11 mouse cellular contexts compared by ENCODE assay signal in genomic region chr8:80810916-80811315, GRCm38 (mm10).
DNase-seq lines count a peak whose midpoint lies in the region; ATAC-seq and TF ChIP-seq lines count a peak whose summit lies in the region.
"Had no signal": no experiment of that assay in that cellular context is flagged by ENCODE, and none has a peak within 500 bp of the region (broad histone marks: within the 10 kb centered on the region; RNA-seq: fewer than 3 reads in every experiment).

No protein-coding gene starts in this region.

- H3K9me3 ChIP-seq in intestine, embryonic 15.5 days: no peaks in the 10 kb centered on the region
- no peaks in the 10 kb centered on the region for H3K9me3 ChIP-seq in neural tube, embryonic 15.5 days (replicated peaks)

- WGBS in heart, adult 2 months: 14% methylated on average over 4 of the region's 4 CpGs
- WGBS in liver, adult 2 months: 72% methylated on average over 4 of the region's 4 CpGs
- 36% methylated on average over 4 of the region's 4 CpGs for WGBS in intestine, embryonic 15.5 days
- WGBS in small intestine, adult 2 months: 20% methylated on average over 4 of the region's 4 CpGs
- 60% methylated on average over 4 of the region's 4 CpGs for WGBS in neural tube, embryonic 15.5 days

- H3K27me3 ChIP-seq in heart, adult 2 months (ENCODE audit: control insufficient read depth, insufficient read depth, low read length): no peaks in the 10 kb centered on the region
- H3K27me3 ChIP-seq in liver, adult 2 months (ENCODE audit: control insufficient read depth, insufficient read depth, low read length): no peaks in the 10 kb centered on the region
- H3K27me3 ChIP-seq in intestine, embryonic 15.5 days (replicated peaks): no peaks in the 10 kb centered on the region
- H3K27me3 ChIP-seq in small intestine, adult 2 months (ENCODE audit: control insufficient read depth, insufficient read depth, low read length): no peaks in the 10 kb centered on the region
- H3K27me3 ChIP-seq in neural tube, embryonic 15.5 days (replicated peaks): no peaks in the 10 kb centered on the region

- no peak for DNase-seq in heart, adult 2 months
- no peak for DNase-seq in heart, postnatal 4 days
- DNase-seq in liver, adult 2 months (ENCODE audit: extremely low read depth, low read depth, low spot score): no peak
- no peak for DNase-seq in liver
- no peak for DNase-seq in cerebellum, postnatal 25 days
- DNase-seq: cerebellum, postnatal 14 days; lung, postnatal 4 days; retina, postnatal 1 day had no signal

- peaks cover 37% of the 10 kb centered on the region for H3K4me1 ChIP-seq in heart, adult 2 months (ENCODE audit: control insufficient read depth, insufficient read depth, low read length)
- H3K4me1 ChIP-seq in liver, adult 2 months (ENCODE audit: control insufficient read depth, insufficient read depth, low read length): peaks cover 16% of the 10 kb centered on the region
- peaks cover 34% of the 10 kb centered on the region for H3K4me1 ChIP-seq in intestine, embryonic 15.5 days (replicated peaks)
- peaks cover 21% of the 10 kb centered on the region; the same call in 1 of the 2 replicates for H3K4me1 ChIP-seq in small intestine, adult 2 months (ENCODE audit: control insufficient read depth, insufficient read depth, insufficient read length, low read length)
- peaks cover 38% of the 10 kb centered on the region for H3K4me1 ChIP-seq in neural tube, embryonic 15.5 days

- TF ChIP-seq POLR2A in heart, adult 2 months (IDR thresholded peaks at IDR 0.05; ENCODE audit: insufficient read depth, low read depth, low read length): no peak
- no peak for TF ChIP-seq POLR2A in liver, adult 2 months (IDR thresholded peaks at IDR 0.05; ENCODE audit: extremely low read depth, insufficient read depth, low read length)
- TF ChIP-seq POLR2A in small intestine, adult 2 months (IDR thresholded peaks at IDR 0.05; ENCODE audit: low read depth, low read length): no peak

- no peak for ATAC-seq in intestine, embryonic 15.5 days
- ATAC-seq in neural tube, embryonic 15.5 days (ENCODE audit: low FRiP score): no peak

- H3K4me3 ChIP-seq in heart, adult 2 months: no peak overlapping the region
- no peak overlapping the region for H3K4me3 ChIP-seq in liver, adult 2 months (ENCODE audit: insufficient read depth, low read depth, low read length)
- H3K4me3 ChIP-seq in intestine, embryonic 15.5 days (replicated peaks): no peak overlapping the region
- H3K4me3 ChIP-seq in small intestine, adult 2 months (ENCODE audit: low read depth, low read length): no peak overlapping the region
- H3K4me3 ChIP-seq in neural tube, embryonic 15.5 days (replicated peaks): no peak overlapping the region

- intact Hi-C loops in heart, adult 2 months (cut with DNase I): loop anchor here (2.0 kb wide), 1 partner anchor 34 kb away; no protein-coding TSS in a partner anchor

- peak overlapping the region; percentile 97 for H3K27ac ChIP-seq in heart, adult 2 months
- H3K27ac ChIP-seq in liver, adult 2 months (replicated peaks; ENCODE audit: insufficient read depth, low read depth, low read length): peak overlapping the region; percentile 64
- H3K27ac ChIP-seq in intestine, embryonic 15.5 days: peak overlapping the region; percentile 59
- peak overlapping the region; percentile 54 for H3K27ac ChIP-seq in small intestine, adult 2 months (ENCODE audit: insufficient read depth, low read depth, low read length)
- H3K27ac ChIP-seq in neural tube, embryonic 15.5 days (replicated peaks): no peak overlapping the region; the same call in 1 of the 2 replicates

- H3K9ac ChIP-seq in heart, adult 2 months (ENCODE audit: low read depth, low read length): peak overlapping the region; percentile 57
- H3K9ac ChIP-seq in liver, adult 2 months (ENCODE audit: low read depth, low read length): no peak overlapping the region
- no peak overlapping the region for H3K9ac ChIP-seq in intestine, embryonic 15.5 days
- H3K9ac ChIP-seq in neural tube, embryonic 15.5 days (replicated peaks): no peak overlapping the region

- no peak overlapping the region for H3K4me2 ChIP-seq in intestine, embryonic 15.5 days (replicated peaks)
- no peak overlapping the region for H3K4me2 ChIP-seq in neural tube, embryonic 15.5 days

- TF ChIP-seq EP300 in heart, adult 2 months (IDR thresholded peaks at IDR 0.05; ENCODE audit: insufficient read depth, low read depth, low read length): no peak

- peaks cover 33% of the 10 kb centered on the region for H3K36me3 ChIP-seq in heart, adult 2 months (ENCODE audit: control insufficient read depth, insufficient read depth, low read length)
- no peaks in the 10 kb centered on the region for H3K36me3 ChIP-seq in liver, adult 2 months (ENCODE audit: control insufficient read depth, insufficient read depth, low read length)
- no peaks in the 10 kb centered on the region for H3K36me3 ChIP-seq in intestine, embryonic 15.5 days
- no peaks in the 10 kb centered on the region for H3K36me3 ChIP-seq in small intestine, adult 2 months (ENCODE audit: control insufficient read depth, insufficient read depth, low read length)
- no peaks in the 10 kb centered on the region for H3K36me3 ChIP-seq in neural tube, embryonic 15.5 days

- peaks cover 1% of the 10 kb centered on the region; the same call in 1 of the 2 replicates for H3K79me2 ChIP-seq in heart, adult 2 months (replicated peaks; ENCODE audit: control insufficient read depth, insufficient read depth, low read length)
- peaks cover 25% of the 10 kb centered on the region for H3K79me2 ChIP-seq in liver, adult 2 months (ENCODE audit: control insufficient read depth, insufficient read depth, low read length)

- no peak for TF ChIP-seq CTCF in heart, adult 2 months (IDR thresholded peaks at IDR 0.05)
- no peak for TF ChIP-seq CTCF in liver, adult 2 months (IDR thresholded peaks at IDR 0.05; ENCODE audit: low read depth, low read length)
- TF ChIP-seq CTCF in small intestine, adult 2 months (IDR thresholded peaks at IDR 0.05; ENCODE audit: extremely low read depth, insufficient read length, insufficient replicate concordance, low read depth, low read length): no peak
